Mouse (Mus musculus): Measurements from ENCODE around the gene Col18a1. TPM values are rescaled to one million over a fixed set of nuclear protein-coding genes. Genes with fewer than 3 reads are reported as not detected.

Gene Col18a1
- total RNA-seq (2015) = 0.02 TPM in 1 of 2 replicates, not detected in the other
- not detected in 2 replicates for total RNA-seq (2017)

DNA sequence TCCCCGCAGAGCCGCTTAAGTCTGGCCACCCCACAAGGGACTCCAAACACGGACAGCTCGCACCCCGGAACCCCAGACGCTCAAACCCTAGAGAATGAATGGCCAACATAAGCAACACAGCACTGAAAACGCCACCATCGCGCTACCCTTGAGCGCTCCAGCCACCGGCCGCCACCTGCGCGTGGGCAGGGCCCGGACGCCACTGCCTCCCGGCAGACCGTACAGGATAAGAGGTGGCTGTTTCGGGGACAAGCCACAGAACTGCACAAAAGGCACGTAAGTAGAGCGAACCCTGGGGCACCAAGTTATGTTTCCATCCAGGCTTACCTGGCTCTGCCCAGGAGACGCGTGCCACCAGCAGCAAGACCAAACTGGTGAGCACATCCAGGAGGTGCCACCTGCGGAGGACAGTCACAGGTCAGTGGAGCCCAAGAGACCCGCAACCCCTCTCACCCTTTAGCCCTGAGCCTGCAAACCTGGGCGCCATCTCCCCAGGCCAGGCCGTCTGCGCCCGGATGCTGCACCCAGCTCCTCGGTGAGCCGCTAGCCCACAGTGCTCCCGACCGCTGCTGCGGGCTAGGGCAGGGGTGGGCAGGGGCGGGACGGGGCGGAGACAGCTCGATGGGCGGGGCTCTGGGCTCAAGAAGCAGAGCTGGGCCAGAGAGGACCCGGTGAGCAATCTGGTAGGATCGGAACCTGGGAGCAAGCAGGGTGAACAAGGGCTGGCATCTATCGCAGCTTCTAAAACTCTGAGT, at the start of gene Col18a1:
Gene Col18a1 (minus strand): TSS at position 586 of the 755 bp plus-strand sequence.
- peak; percentile 75 for ATAC-seq (replicated peaks; ENCODE audit: poor library complexity)

GRCm38 (mm10) chr10:77215641-77216040, 49.3 kb upstream of the Col18a1 start:
- peak; percentile 56 for ATAC-seq (replicated peaks; ENCODE audit: poor library complexity)

DNA sequence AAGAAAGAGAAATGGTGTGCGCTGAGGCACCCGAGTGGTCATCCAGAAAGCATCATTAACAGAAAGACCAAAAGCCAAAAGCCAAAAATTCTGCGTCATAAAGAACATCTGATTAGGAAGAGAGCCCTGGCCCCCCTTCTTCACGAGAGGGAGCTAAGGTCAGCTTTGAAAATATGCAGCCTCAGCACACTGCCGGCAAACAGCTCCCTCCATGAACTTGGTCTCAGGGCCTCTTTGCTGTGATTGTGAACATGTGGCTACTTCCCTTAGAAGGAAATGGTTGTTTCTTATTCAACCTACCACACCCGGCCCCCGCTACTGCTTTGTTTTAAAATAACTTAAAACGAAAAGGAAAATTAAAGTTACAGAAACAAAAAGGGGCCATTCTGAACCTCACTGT, 48.2 kb upstream of the Col18a1 start:
- no peak for ATAC-seq (replicated peaks; ENCODE audit: poor library complexity)

DNA sequence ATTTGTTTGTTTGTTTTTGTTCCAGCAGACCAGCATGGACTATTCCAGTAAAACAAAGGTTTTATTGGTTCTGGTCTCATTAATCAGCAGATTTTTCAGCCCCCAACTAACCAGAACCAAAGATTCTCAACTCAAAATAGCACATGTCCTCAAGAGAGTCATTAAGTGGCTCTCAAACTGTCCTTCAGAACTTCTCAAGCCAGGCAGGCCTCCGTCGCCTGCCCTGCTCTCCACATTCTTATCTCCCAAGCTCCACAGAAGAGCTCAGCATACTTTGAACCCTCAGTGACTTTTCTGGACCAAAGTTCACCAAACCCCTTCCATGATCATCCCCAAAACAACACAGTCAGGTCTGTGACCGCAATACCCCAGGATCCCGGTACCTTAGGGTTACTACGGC, 47.1 kb upstream of the Col18a1 start:
- ATAC-seq (replicated peaks; ENCODE audit: poor library complexity) = no peak

- ATAC-seq (replicated peaks; ENCODE audit: poor library complexity) = no peak
Measured at GRCm38 (mm10) chr10:77212354-77213120, 46.2 kb upstream of the Col18a1 start.

- ATAC-seq (replicated peaks; ENCODE audit: poor library complexity) = peak; percentile 76
Measured at GRCm38 (mm10) chr10:77211116-77211570, 44.8 kb upstream of the Col18a1 start.

DNA sequence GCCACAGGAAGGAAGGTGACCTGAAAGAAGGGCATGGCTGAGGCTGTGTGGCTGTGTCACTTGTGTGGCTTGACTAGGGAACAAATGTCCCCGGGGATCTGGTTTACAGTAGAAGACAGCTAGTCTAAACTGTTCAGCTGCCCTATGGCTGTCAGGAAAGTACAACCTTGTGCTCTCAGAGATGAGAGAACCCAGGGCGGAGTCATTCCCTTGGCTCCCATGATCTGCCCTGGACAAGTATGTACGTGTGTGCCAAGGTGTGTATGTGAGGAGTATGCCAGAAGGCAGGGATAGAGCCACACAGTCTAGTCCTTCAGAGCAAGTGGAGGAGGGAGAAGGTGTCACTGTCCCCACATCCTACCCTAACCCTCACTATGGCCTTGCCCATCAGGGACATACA, 44.3 kb upstream of the Col18a1 start:
- no peak for ATAC-seq (replicated peaks; ENCODE audit: poor library complexity)

GRCm38 (mm10) chr10:77209261-77209660, 42.9 kb upstream of the Col18a1 start:
- ATAC-seq (replicated peaks; ENCODE audit: poor library complexity) = no peak

DNA sequence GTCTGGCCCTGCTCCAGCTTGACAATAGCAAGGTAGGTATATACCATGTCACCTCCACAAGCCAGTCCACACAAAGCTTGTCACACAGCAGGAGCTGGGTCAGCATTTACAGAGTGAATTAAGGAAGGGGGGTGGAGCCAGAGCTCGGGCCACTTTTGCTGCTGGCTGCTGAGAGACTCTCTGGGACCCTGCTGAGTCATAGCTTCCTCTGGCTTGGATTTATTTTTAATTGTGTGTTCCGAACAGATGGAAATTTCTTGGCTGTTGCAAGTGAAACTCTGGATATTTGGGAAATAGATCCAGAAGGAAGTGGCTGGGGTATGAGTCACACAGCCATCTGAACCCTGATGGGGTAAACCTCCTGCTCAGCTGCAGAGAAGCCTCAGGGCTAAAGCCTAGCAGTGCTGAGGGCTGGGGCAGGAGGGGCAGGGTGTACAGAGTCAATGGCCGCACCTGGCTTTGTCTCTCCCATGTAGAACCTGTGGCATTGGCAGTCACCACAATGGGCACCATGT, 40.3 kb upstream of the Col18a1 start:
- ATAC-seq (replicated peaks; ENCODE audit: poor library complexity) = no peak

DNA sequence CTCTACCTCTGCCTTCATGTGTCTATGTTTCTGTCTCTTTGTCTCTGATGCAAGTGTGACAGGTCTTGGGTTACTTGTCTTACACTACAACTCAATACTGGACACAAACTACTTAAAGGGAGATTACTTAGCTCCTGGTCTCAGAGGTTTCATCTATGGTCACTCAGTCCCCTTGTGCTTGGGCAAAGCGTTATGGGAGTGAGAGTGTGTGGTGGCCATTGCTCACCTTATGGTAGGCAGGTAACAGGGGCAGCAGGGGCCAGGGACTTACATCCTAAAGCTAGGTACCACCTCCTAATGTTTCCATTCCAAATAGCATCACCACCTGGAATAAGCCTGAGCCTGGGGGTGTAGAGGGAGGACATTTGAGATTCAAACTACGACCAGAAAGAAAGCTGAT, 39.8 kb upstream of the Col18a1 start:
- no peak for ATAC-seq (replicated peaks; ENCODE audit: poor library complexity)

DNA sequence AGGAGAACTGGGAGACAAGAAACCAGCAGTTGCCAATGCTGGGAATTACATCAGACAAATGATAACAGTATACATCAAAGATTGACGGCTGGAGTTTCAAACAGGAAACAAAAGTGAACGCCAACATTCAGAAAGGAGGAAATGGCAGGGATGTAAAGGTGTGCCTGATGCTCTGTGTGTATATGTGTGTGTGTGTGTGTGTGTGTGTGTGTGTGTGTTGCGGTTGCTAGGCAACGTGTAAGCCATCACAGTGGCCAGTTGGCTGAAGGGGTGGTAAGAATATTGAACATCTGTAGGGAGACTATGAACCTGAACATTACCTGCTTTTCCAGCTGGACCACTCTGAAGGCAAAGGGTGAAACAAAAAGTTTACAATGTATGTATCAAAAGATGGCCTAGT, 37.6 kb upstream of the Col18a1 start:
- no peak for ATAC-seq (replicated peaks; ENCODE audit: poor library complexity)

GRCm38 (mm10) chr10:77201919-77202318, 35.6 kb upstream of the Col18a1 start:
- ATAC-seq (replicated peaks; ENCODE audit: poor library complexity) = no peak

DNA sequence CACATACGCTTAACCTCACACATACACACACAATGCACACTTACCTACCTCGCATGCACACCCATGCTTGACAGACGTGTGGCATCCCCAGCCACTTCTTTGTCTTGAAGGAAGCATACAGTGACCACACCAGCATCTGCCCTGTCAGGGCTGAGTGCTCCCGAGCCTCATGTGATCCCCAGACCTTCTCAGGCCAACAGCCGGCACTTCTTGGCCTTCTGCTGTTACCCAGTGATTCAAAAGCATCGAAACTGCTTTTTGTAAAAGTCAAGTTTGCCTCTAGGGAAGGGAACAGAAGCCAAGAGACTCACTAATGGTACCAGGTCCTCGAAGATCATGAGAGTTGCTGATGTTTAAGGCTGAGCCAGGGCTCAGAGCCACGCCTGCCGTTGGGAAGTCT, 33.9 kb upstream of the Col18a1 start:
- ATAC-seq (replicated peaks; ENCODE audit: poor library complexity) = no peak

GRCm38 (mm10) chr10:77199229-77199628, 32.9 kb upstream of the Col18a1 start:
- no peak for ATAC-seq (replicated peaks; ENCODE audit: poor library complexity)

- ATAC-seq (replicated peaks; ENCODE audit: poor library complexity) = no peak
Measured at GRCm38 (mm10) chr10:77197469-77198209, 31.3 kb upstream of the Col18a1 start.

DNA sequence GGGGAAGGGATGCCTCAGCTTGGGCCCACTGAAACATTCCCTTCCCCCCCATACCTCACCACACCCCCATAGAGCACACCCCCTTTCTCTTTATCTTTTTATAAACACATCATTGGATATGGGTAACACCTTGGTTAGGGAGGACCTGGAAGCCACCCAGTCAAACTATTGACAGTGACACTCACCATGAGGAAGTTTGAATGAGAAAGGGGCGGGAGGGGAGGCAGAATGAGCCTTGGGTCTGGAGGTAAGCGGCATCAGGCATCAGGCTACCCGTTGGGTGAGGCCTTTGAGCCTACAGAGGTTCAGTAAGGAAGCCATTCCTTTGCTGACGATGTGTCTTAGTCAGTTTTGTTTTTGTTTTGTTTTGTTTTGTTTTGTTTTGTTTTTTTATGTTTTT, 30.3 kb upstream of the Col18a1 start:
- ATAC-seq (replicated peaks; ENCODE audit: poor library complexity) = no peak

- no peak for ATAC-seq (replicated peaks; ENCODE audit: poor library complexity)
Measured at GRCm38 (mm10) chr10:77196115-77196514, 29.8 kb upstream of the Col18a1 start.

DNA sequence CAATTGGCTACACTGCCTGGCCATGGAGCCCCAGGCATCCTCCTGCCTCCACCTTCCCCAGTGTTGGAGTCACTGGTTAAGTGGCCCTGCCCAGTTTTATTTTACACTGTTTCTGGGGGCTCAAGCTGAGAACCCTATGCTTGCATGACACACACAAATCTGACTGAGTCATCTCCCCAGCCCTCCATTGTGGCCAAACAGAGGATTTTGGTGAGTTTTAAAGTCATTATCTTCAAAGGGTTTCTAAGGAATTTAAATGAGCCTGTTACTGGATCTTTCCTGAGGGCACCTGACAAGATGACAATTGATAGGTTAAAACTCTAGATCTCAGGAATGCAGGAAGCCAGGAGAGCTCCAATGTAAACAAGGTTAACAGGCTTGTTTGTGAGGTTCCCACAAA, 27.1 kb upstream of the Col18a1 start:
- no peak for ATAC-seq (replicated peaks; ENCODE audit: poor library complexity)

DNA sequence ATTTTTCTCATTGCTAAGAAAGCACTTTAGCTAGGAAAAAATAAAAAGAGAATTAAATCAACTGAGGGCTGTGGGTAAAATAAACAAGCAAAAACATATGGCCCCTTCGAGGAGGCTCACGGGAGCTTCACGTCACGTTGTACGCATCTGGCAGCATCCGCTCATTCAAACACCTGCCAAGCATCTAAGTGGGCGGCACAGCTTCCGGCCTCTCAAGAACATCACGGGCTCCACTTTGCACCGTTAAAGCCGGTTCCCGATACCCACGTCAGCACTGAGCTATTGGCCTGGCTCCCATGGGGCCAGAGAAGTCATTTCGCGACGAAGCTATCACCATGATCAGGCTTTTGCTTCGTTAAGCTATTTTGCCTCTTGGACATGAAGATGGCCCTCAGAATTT, 26.4 kb upstream of the Col18a1 start:
- no peak for ATAC-seq (replicated peaks; ENCODE audit: poor library complexity)

- no peak for ATAC-seq (replicated peaks; ENCODE audit: poor library complexity)
Measured at GRCm38 (mm10) chr10:77190967-77191915, 24.9 kb upstream of the Col18a1 start.

Measured in megakaryocyte progenitor cell, adult 5-6 weeks (primary cell).